Mouse (Mus musculus) testis, postnatal 14 days (tissue): ENCODE data around the gene Tecpr2.

Experiments used
- DNase-seq: peaks from one replicate; pipeline ENCODE4 v3.0.0; 2021; ENCODE audit warnings: low spot score

Gene Tecpr2

DNA sequence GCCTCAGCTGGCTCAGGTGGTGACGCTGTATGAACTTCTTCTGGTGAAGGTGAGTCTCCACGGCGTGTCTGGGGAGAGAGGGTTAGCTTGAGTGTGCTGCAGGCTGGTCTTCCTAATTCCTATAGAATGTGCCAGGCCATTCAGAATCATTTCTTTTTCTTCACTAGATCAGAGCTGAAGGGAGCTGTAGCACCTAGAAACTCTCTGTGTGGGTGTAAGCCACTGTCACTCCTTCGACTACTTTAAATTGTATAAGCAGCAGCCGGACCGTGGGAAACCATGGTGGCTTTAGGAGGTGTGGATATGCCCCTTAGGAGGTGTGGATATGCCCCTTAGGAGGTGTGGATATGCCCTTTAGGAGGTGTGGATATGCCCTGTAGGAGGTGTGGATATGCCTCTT is 25.1 kb upstream of the Tecpr2 start:
- DNase-seq: no peak

DNA sequence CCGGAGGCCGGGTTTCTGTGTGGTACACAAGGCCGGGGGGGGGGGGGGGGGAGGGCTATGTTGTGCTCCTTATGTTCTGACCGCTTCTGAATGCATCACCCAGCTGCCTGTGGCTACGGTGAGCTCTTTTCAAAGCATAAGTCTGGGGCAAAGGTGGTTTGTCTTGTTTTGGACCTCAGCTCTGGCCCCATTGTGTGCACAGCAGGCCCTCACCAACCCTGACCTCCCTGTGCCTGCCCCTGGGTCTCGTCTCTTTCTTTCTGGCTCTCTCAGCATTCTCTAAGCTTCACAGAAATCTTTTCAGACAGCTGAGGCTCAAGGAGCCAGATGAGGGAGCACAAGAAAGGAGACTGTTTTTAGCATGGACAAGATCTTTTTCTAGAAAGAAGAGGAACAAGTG is 23.5 kb upstream of the Tecpr2 start:
- DNase-seq: no peak

DNA sequence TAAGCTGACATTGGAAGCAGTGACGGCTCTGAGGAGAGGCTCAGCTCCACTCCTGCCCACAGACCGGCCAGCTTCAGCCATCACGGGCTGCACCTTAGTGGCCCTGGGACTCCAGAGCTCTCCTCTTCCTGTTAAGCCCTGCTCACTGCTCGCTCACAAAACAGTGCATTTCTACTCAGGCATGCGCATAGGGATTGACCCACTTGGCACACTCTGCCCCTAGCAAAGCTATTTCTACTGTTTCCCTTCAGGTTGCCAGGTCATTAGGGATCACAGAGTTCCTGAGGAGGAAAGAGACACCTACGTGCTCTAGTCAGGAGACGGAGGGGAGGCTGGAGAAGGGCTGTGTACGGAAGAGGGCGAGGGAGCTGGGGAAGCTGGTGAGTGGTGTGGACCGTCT is 23.1 kb upstream of the Tecpr2 start:
- DNase-seq: no peak

DNA sequence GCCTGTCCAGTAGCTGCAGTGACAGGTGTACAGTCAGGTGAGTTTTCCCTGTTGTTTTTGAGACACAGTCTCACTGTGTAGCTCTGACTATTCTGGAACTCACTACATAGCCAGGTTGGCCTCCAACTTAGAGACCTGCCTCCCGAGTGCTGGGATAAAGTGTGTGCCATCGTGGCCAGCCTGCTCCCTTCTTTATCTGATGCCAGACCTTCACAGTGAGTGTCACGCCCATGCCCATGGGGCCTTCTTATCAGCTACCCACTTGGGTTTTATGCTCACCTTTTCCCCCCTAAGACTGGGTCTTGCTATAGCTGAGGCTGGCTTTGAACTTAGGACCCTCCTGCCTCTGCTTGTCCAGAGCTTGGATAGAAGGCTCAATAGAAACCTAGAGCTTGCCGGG is 19.0 kb upstream of the Tecpr2 start:
- no peak for DNase-seq

DNA sequence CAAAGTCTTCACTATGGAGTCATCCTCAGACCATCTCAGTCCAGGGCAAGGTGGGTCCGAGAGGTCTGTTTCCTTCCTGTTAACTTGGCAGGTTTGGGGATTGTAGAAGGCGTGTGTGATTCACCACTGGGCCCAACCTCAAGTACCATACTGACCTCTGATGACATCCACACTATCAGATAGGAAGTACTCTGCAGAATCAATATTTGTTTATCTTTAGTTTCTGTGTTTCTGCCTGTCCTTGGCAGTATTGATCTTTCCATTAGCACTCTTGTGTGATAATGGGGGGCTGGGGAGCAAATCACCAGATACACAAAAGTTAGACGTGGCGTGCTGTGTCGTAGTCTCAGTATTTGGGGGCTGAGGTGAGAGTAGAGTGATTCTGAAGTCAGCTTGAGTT is 17.8 kb upstream of the Tecpr2 start:
- DNase-seq: no peak

DNA sequence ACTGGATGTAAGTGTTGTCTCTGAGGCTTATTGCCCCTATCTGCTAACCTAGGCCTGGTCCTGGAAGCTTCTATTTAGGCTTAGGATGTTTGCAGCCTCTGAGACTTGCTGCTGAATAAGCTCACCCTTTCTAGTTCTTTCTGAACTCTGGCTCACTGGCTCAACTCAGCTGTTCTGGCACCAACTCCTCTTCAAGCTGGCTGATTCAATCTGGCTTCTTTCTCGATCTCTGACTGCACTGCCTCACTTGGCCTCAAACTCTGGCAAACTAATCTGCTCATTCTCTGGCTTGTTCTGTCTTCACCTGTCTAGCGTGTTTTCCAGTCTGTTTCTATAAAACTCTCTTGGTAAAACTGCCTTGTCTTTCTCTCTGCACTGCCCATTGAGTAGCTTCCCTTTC is 13.7 kb upstream of the Tecpr2 start:
- DNase-seq: no peak

DNA sequence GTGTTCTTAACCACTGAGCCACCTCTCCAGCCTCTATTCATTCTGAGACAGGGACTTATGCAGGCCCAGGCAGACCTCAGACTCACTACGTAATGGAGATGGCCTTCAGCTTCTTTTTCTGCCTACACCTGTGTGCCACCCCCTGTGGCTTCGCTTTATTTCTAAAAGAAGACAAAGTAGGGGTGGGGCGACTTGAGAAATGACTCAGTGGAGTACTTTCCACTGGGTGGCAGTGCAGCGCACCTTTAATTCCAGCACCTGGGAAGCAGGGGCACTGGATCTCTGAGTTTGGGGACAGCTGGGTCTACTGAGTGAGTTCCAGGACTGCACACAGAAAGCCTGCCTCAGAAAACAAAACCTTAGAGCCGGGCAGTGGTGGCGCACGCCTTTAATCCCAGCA is 6.8 kb upstream of the Tecpr2 start:
- no peak for DNase-seq

DNA sequence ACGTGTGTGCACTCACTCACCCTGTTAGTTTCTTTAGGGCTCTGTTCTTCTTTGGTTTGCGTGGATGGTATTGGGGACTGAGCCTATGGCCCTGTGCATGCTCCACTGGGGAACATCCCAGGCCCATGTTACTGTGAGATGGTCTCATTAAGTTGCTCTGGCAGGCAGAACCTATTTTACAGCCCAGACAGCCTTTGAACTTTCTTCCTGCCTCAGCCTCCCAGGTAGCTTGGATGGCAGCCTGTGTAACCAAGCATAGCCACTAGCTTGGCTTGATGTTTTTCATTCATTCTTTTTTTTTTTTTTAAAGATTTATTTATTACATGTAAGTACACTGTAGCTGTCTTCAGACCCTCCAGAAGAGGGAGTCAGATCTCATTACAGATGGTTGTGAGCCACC is 3.8 kb upstream of the Tecpr2 start:
- DNase-seq: no peak

DNA sequence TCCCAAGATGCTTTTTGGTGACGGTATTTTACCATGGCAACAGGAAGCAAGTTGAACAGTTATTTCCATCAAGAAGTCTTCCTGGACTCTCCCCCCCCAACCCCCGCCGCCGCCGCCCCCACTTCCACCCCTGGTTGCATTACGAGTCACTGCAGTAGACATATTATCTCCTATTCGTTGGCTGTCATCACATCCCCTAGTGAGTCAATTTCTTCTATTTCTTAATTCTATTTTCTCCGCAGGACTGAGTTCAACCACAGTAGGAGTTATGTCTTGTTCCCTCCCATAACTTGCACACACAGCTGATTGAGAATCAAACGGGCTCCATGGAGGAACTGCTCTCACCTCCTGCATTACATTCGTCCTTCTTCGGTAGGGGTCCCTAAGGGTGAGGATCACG is 958 bp upstream of the Tecpr2 start:
- no peak for DNase-seq

DNA sequence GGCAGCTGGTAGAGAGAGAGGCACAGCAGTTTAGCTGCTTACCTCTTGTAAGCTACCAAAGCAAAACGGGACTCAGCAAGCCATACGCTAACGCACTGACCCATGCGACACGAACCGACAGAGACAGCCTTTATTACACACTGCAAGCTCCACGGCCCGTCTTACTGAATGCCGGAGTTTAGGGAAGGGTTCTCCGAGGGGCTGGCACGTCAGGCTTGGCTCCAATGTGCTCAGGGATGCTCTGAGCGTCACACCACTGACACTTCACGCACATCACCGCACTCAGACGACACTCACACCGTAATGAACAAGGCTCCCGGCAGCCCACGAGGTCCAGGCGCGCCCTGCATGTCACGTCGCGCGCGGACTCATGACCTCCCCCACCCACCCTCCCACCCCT is 458 bp upstream of the Tecpr2 start:
- DNase-seq: no peak

DNA sequence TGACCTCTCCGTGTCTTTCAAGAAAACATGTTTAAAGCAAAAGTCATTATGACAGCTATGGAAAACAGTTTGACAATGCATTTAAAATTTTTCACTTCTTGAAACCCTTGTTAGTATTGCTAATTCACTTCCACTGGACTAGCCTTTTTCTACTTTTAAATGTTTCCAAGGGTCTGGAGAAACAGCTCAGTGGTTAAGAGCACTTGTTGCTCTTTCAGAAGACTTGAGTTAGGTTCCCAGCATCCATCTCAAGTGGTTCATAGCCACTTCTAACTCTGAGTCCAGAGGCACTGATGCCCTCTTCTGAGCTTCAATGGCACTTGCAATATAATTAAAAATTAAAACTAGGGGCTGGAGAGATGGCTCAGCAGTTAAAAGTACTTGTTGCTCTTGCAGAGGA is 2.8 kb downstream of the Tecpr2 start:
- no peak for DNase-seq

DNA sequence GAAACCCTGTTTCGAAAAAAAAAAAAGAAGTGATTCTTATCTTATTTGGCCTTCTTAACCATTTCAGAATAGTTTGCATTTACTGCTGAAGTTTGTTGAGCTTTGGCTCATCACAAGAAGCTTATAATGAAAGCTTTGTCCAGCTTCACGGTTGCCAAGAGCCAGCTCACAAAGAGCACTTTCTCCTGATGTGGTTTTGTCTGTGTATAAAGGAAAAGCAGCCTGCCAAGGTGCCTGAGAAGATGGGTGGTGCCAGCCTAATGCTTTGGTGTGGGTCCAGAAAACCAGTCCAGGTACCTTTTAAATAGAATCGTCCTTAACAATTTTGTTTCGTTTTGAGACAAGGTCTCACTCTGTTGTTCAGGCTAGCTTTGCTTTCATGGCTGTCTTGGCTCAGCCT is 13.0 kb downstream of the Tecpr2 start:
- no peak for DNase-seq

DNA sequence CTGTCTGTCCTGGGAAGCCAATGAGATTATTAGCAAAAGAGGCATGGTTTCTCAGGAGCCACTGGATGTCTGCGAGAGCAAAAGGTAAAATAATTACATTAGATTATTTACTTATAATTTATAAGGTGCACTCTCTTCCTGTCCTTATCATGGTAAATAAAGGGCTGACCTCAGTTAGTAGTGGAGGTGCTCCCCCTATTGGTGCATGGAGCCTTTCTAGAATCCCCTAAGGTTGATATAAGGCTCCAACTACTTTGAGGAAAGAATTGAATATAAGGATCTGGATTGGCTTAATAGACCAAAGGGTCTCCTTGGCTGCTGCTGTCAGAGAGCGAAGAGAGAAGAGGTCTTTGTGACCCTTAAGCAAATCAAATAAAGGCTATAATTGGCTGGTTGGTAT is 14.5 kb downstream of the Tecpr2 start:
- no peak for DNase-seq

DNA sequence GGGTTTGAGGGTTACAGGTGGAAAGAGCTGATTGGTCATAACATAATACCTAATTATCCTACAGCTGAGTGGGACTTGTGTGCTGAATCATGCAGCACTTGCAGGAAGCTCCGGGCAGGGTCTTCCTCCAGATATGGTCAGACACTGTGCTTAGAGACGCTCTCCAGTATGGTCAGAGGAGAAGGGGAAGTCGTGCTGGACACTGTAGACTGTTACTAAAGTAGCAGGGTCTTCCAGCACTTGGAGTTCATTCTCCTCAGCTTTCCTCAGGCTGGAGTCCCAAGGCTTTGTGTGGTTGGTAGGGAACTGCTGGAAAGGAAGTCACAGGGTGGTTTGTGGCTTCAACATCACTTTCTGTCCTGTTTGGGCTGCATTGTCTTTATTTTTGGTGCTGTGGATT is 18.8 kb downstream of the Tecpr2 start:
- no peak for DNase-seq

DNA sequence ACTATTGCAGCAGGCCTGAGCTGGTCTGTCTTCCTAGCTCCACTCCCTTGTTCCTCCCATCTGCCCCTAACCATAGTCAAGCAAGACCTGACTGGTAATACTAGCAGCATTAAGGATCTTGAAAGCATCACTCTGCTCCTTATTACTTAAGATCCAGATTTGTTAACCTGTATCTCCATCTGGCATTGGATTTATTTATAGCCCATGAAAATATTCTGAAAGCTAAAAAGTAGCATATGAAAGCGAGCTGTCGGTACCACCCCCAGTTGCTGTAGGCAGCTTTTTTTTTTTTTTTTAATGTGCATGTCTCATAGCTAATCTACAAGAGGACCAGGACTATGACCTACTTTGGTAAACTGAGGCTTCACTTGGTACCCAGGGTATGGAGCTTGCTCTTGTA is 20.9 kb downstream of the Tecpr2 start:
- DNase-seq: no peak

DNA sequence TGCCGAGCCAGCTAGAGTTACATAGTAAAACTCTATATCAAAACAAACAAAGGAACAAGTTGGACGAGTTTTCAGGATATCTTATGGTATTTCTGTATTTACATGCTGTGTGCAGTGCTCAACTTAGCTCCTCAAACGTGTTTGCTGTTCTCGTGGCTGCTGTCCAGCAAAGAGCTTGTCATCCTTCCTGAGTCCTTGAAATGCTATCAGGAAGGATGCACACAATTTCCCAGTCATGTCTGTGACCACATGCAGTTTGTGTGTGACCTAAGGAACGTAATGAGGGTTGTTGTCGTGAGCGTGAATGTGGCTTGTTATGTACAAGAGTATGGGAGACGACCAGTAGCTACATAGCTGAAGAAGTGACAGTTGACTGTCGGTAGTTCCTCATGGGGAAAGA is 26.7 kb downstream of the Tecpr2 start:
- no peak for DNase-seq

DNA sequence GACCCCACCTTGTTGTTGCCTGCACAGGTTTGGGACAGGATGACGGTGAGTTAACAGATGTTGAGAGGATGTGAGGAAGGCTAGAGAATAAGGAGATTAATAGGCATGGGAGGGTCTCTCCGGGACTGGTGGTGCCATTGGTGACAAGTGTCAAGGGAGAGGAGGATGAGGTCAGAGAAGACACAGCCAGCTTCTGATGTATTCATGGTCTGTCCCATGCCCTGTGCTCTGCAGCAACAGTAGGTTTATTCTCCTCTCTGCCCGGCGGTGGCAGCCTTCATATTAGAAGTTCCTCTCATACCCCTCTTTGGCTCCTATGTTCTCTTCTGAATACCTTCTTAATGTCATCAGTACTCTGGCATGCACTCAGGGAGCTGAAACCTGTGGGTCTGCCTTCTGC is 31.2 kb downstream of the Tecpr2 start:
- DNase-seq: no peak

DNA sequence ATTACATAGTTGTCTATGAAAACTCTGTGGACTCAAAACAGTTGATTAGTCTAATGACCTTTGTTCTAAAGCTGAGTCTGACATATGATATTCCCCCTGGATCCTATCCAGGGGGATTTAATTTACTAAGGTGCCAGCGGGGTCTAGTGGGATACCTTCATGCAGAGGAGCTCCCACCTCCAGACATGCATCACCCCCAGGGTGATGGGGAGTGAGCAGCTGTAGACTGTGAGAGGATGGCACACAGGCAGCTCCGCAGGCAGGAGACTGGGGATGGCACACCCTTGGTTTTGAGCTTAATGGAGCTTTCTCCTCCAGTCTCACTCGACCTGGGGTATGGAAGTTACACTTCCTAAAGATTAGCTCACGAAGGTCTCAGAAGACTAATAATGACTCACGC is 32.5 kb downstream of the Tecpr2 start:
- DNase-seq: no peak

DNA sequence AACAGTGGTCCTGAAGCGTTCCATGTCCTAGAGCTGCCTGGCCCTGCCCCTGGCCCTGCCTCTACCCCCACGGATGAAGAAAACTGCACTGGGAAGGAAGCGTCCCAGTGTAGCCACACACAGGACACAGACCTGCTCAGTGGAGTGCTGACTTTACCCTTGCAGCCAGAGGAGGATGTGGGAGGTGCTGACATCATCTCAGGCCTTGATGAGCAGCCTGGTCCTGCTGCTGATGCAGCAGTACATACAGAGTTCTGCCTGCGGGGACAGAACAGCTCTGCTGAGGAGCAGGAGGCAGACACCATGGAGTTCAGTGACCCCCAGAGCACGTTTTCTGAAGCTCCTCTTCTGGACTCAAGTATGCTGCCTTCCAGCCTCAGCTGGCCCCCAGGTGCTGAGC is 43.8 kb downstream of the Tecpr2 start:
- no peak for DNase-seq

DNA sequence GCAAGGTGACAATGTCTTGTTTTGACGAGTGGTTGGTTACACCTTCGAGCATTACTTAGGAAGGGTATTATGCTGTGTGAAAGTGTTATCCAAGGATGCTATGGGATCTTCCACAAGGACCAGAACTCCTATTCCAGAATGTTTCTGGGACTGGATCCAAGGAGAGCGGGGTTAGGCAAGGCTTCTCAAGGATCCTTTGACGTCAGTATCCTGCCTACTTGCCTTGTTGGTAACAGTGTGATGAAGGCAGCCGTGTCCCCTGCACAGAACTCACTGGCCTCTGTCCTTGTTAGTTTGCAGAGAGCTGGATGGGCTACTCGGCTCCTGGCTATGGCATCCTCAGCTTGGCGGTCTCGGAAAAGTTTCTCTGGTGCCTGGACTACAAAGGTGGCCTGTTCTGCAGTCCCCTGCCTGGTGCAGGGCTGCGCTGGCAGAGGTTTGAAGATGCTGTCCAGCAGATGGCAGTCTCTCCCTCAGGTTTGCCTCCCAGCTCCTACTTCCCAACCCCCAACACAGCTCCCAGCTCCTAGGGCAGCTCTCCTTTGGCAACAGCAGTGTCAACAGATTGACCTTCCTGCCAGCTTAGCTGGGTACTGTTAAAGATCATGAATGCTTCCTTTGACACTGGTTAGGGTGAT is 47.0 kb downstream of the Tecpr2 start:
- DNase-seq: peak; percentile 63

DNA sequence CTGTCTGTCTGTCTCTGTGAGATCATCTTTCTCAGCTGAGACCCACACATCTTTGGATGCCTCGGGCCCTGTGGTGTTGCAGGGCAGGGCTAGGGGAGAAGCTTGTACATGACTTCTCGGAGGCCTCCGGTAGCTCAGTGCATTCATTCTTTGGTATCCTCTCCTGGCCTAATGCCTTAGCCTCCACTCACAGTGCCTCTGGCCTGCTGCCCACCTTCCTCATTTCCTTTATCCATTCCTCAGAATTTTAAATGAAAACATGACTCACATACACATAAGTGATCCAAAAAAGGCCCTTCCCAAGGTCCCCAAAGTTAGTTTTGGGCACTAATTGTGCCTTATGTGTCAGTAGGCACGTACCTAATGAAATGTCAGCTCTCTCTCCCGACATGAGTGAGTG is 48.4 kb downstream of the Tecpr2 start:
- no peak for DNase-seq

DNA sequence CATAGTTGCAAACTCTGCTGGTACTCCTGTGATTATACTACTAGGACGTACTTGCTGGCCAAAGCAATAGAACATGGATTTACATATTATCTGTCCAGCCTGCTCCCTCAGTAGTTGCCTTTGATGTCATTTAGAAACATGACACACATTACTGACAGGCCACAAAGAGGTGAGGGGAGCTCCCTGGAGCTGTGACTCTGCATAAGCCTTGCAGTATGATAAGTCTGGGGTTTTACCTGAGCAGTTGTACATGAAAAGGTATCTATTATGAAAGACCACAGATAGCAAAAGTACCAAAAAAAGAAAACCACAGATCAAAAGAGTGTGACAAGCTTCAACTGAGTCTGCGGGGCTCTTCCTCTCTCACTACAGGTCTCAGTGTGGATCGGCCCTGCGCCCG is 50.3 kb downstream of the Tecpr2 start:
- DNase-seq: no peak

DNA sequence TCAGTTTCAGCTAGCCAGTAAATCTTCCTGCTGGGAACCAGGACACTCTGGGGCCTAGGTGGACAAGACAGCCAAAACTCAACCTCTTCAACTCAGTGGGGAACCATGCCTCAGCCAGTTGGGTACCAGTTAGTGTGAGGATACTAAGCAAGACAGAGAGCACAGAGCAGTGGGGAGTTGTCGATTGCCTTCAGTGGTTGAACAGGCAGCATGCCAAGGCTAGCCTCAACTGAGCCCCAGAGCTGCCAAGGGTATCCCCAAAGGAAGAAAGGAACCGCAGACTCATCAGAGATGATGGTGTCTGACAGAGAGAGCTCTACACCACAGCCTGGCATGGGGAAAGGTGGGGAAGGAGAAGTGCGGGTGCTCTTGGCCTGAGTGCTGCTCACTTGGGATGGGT is 51.8 kb downstream of the Tecpr2 start:
- DNase-seq: no peak

DNA sequence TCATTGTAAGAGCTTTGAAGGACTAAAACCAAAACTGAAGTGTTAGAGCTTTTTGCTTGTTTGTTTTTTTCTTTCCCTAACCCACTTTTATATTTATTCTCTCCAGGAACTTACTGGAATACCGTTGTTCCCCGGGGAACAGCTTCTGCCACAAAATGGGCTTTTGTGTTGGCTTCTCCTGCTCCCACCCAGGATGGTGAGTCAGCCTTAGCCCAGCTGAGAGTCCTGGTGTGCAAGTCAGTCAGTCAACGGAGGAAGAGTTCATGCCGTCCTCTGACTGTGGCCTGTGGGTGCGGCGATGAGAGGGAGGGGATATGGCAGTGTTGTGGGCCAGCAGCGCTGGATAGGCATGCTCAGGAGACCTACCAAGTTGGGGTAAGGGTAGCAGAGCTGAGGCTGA is 57.2 kb downstream of the Tecpr2 start:
- no peak for DNase-seq
